Mouse (Mus musculus) monocyte, adult 2 months (primary cell): ENCODE results near the gene Synrg.

Source experiments
- DNase-seq, 2 experiments: peaks; one replicate each; pipeline ENCODE4 v3.0.0; 2022; ENCODE audit warnings: low spot score in 2 of 2, low read depth in 1 of 2

Gene Synrg

GRCm38 (mm10) chr11:84033671-84034070 lies 69.4 kb downstream of the Synrg start:
- DNase-seq: no peak

DNA sequence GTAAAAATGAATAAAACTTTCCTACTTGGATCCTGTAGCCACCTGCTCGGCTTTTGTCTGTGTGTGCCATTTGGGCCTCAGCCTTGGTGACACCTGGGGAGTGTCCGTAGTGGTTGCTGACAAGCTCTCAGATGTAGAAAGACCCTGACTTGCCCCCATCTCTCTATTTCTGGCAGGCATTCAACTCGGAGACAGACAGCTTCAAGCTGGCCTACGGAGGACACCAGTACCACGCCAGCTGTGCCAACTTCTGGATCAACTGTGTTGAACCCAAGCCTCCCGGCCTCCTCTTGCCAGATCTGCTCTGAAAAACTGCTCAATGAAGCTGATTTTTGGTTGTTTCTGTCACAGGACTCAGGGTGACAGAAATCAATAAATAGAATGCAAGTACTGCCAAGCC lies 76.4 kb downstream of the Synrg start:
- DNase-seq: no peak

GRCm38 (mm10) chr11:84042808-84043762 lies 78.9 kb downstream of the Synrg start:
- no peak for DNase-seq

- DNase-seq: no peak
Measured at GRCm38 (mm10) chr11:84044988-84045387, 80.8 kb downstream of the Synrg start.

DNA sequence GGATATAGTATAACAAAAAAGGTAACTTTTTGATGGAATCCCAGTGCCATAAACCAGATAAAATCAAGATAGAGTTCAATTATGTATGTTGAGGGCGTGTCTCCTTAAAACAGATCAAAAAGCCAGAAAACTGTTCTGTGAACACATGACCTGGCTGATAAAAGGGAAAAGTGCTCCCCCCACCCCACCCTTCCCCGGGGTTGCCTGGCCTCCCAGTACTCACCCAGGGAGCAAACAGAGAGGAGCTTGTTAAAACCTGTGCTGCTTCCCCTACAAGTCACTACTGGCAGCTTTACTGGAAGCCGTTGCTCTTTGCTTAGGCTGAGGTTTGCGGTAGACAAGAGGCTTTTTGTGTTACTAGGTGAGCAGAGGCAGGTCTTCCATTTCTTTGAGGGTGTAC lies 83.0 kb downstream of the Synrg start:
- DNase-seq: no peak

GRCm38 (mm10) chr11:84048411-84048810 lies 84.2 kb downstream of the Synrg start:
- no peak for DNase-seq

DNA sequence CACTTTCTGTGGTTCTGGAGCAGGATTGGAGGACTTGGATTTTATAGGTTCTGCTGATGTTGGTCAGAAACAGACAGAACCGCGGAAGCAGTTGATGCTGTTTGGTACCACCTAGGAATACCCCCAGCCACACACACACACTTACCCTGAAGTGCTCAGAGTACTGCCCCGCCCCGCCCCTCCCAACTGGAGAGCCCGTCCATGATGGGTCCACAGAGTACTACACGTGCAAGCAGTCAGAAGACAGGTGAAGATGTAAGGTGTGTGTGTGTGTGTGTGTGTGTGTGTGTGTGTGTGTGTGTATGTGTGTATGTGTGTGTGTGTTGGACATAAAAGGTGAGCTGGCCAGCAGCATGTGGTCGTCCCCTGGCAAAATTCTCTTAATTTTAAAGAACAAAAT lies 88.8 kb downstream of the Synrg start:
- no peak for DNase-seq

GRCm38 (mm10) chr11:84053524-84054163 lies 89.4 kb downstream of the Synrg start:
- no peak for DNase-seq

DNA sequence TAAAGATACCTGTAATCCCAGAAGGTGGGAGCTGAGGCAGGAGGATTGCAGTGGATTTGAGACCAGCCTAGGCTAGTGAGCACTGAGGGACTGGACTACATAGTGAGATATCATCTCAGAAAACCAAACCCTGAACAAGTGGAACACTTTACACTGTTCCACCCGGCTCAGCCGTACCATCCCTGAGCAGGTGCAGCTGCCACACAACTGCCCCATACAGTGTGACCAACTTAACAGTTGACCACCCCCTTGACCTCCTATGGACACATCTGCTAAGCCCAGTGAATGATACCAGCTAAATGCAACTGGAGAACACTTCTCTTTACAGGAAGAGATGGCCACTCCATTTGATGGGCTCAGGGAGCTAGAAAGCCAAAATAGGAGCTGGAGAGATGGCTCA lies 93.2 kb downstream of the Synrg start:
- no peak for DNase-seq

DNA sequence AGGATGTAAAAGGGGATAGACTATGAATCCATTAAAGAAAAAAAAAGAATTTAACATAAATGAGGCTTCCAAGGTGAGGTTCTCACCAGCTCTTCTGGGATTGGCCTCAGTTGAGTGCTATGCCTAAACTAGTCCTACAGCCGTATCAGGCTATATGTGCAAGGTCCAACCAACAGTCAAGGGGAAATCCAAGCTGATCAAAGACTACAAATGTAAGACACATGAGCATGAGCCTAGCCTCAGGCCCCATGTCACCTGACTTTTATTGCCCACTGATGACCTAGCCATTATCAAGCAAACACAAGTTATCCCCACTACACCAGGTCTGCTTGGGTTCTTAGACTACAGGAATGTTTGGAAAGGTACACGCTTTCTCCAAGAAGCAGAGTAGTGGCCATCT lies 95.6 kb downstream of the Synrg start:
- DNase-seq: no peak

DNA sequence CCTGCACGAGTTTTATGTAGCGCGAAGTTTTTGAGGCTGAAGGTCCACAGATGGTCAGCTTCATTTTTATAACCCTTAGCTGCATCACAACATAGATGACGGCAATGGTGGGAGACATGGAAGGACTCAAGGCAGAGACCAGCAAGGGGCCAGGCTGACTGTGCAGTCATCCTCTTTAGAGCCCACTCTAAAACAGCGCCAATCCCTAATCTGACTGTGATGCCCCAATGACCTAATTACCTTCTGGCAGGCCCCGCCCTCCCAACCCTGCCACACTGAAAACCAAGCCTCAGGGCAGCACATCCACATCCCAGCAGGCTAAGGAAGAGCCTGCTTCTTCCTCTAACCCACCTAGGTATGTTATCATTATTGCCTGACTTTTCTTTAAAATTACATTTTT lies 96.4 kb downstream of the Synrg start:
- no peak for DNase-seq

- no peak for DNase-seq
Measured at GRCm38 (mm10) chr11:84061881-84062280, 97.7 kb downstream of the Synrg start.

GRCm38 (mm10) chr11:84062805-84063204 lies 98.6 kb downstream of the Synrg start:
- no peak for DNase-seq

GRCm38 (mm10) chr11:84063631-84064209 lies 99.5 kb downstream of the Synrg start:
- no peak for DNase-seq

- DNase-seq: no peak
Measured at GRCm38 (mm10) chr11:84066071-84066481, 101.8 kb downstream of the Synrg start.

DNA sequence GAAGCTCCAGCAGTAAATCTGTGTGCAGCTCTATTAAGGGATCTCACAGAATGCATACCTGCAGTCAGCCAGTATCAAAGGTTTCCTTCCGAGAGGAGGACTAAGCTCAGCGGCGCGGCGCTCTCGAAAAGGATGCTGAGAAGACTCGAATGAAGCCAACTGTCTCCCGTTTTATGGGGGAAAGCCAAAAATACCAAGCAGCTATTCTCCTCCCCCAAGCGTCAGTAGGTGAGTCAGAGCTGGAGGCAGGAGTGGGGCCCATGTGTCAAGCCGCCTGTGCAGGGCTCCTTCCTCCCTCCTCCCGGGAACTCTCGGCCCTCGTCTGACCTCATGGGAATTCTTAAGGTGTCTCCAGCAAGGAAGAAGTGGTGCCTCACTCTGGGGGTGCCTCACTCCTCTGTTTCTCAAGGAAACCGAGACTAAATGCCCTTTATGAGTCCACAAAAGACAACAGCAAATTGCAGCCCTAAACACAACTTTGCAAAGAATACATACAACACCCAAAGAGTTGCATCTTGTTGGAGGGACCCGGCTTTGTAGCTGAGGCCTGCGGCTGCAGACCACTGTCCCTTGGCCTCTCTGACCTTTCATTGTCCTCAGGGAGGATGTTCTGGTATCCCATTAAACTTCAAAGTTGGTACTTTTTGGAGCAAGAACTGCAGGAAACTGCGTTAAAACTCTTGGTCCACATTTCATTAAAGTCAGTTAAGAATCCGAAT lies 102.9 kb downstream of the Synrg start:
- no peak for DNase-seq

DNA sequence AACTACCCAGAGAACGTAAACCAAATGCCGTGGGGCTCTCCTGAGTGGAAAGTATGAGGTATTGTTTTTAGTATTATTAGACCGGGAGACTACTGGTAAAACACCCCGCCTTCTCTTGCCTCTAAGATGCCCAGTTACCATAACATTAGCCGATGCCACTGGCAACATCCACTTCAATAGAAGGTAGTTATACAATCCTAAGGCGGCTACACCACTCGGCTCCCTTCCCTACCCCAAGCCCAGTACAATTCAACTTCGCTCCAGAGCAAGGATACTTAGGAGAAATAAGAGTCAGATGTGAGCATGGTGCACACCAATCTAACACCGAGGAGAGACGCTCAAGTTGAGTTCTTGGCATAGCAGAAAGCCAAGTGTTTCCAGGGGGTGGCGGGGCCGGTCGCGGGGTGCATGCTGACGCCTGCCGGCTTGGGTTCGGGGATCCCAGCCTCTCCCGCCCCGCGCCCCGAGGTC lies 103.5 kb downstream of the Synrg start:
- DNase-seq: no peak

DNA sequence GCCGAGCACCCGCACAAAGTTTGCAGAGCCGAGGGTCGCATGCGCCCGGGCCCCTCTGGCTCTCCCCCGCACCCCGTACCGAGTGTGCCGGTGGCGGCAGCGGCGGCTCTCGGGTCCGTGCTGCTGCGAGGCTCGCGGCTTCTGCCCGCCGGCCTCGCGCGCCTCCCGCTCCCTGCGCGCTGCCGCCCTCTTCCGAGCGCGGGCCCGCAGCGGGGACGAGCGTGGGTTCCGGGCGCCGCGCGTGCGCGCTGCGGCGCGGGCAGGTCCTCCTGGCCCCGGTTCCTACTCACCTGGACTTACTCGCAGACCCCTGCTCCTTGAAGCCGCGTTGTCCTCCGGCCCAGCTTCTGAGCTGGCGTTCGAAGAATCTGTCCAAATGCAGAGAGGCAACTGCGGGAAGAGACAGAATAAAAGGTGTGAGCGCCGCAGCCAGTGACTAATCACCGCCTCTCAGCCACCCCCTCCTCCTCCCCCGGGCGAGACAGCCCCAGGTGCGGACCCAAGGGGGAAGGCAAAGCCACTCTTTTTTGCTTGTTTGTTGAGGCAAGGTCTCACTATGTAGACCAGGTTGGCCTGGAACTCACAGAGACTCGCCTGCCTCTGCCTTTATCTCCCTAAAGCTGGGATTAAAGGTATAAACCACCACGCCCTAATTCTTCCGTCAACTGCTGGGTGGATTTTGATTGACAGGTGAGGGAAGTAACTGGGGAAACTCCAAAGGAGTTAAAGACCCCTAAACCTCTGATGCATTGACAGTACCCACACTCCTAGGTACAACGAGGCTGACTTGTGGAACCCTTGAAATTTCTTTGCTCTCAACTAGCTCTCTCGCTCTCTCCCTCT lies 104.2 kb downstream of the Synrg start:
- no peak for DNase-seq

DNA sequence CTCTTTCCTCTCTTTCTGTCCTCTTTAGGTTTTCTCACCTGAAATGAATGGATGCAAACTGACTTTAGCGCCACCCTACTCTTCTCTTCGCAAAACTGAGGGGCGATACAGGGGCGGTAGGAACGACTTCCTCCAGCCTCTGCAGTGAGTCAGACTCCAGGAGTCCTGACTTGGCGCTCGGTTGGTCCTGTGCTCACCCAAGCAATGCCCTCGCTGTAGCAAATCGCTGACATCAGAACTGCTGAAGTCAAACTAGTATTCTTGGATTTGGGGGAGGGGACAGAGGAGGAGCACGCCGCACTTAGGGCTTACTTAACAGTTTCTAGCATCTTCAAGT lies 104.8 kb downstream of the Synrg start, which contains the start of gene Dusp14:
Dusp14 (minus strand) TSS at position 228 of the 337 bp plus-strand sequence.
- DNase-seq: no peak

GRCm38 (mm10) chr11:84072904-84073651 lies 108.8 kb downstream of the Synrg start:
- no peak for DNase-seq
